Mouse (Mus musculus) limb, embryonic 14.5 days (tissue): ENCODE measurements at regions not wholly inside any gene's neighbourhood (a gene's known extent, or its start where the extent isn't known, plus 50 kb on each side); places are given as distances from the start of the nearest gene placed in this dataset.

ENCODE experiments used
- ATAC-seq: fragments of 200-750 bp; cut with Nextera tagmentation; 2 replicates; pipeline ENCODE4 v1.8.0; 2017; ENCODE audit warnings: low read depth, moderate number of reproducible peaks, moderate TSS enrichment; ENCODE audit not compliant: low FRiP score
- DNase-seq: peaks from one replicate; pipeline ENCODE4 v3.0.0-alpha.2; 2015; ENCODE audit warnings: low spot score
- H3K27ac ChIP-seq: fragments of 300-500 bp; sonication (generic); replicated peaks from 2 replicates; pipeline ENCODE4 v1.5.1; 2014; ENCODE audit warnings: low read depth, mild to moderate bottlenecking, low read length, moderate library complexity, mixed read lengths
- H3K27me3 ChIP-seq: fragments of 300-500 bp; sonication (generic); 2 replicates; pipeline ENCODE4 v1.6.1; 2014; ENCODE audit warnings: low read length, mixed read lengths; ENCODE audit not compliant: control insufficient read depth, insufficient read depth
- H3K36me3 ChIP-seq: fragments of 300-500 bp; sonication (generic); 2 replicates; pipeline ENCODE4 v1.6.1; 2014; ENCODE audit warnings: mild to moderate bottlenecking, low read length, moderate library complexity, mixed read lengths; ENCODE audit not compliant: control insufficient read depth, insufficient read depth
- H3K4me1 ChIP-seq: fragments of 300-500 bp; sonication (generic); 2 replicates; pipeline ENCODE4 v1.6.1; 2014; ENCODE audit warnings: antibody characterized with exemption, low read length, mixed read lengths; ENCODE audit not compliant: control insufficient read depth, insufficient read depth
- H3K4me2 ChIP-seq: fragments of 300-500 bp; sonication (generic); replicated peaks from 2 replicates; pipeline ENCODE4 v1.6.1; 2014; ENCODE audit warnings: low read depth, mild to moderate bottlenecking, low read length, moderate library complexity; ENCODE audit not compliant: severe bottlenecking
- H3K4me3 ChIP-seq: fragments of 300-500 bp; sonication (generic); replicated peaks from 2 replicates; pipeline ENCODE4 v1.5.1; 2014; ENCODE audit warnings: low read length
- H3K9ac ChIP-seq: fragments of 300-500 bp; sonication (generic); 2 replicates; pipeline ENCODE4 v1.6.1; 2014; ENCODE audit warnings: mild to moderate bottlenecking, low read depth, low read length, moderate library complexity; ENCODE audit not compliant: severe bottlenecking
- H3K9me3 ChIP-seq: fragments of 300-500 bp; sonication (generic); 2 replicates; pipeline ENCODE4 v1.6.1; 2016; ENCODE audit warnings: low read length; ENCODE audit not compliant: control insufficient read depth
- POLR2A ChIP-seq: fragments of 200-500 bp; IDR thresholded peaks from 2 replicates; pipeline ENCODE4 v1.8.0; 2012; ENCODE audit warnings: inconsistent platforms, mild to moderate bottlenecking, moderate library complexity, borderline replicate concordance; ENCODE audit not compliant: insufficient read depth, insufficient read length; ENCODE audit errors: extremely low read depth
- WGBS: fragments of 180-500 bp; shearing (Covaris S2); extraction: QIAGEN DNeasy Blood & Tissue Kit; methylation state at CpG from one replicate; pipeline ENCODE4 v1.1.7; 2014; 5-methylcytosine and 5-hydroxymethylcytosine counted together

- no peak overlapping the region for H3K27ac ChIP-seq
- H3K27me3 ChIP-seq, result no peaks in the 10 kb centered on the region
- DNase-seq (no peak), ATAC-seq (no peak)
- no peak overlapping the region for H3K4me2 ChIP-seq
- H3K4me3 ChIP-seq, result no peak overlapping the region
- WGBS, result 78% methylated on average over 8 of the region's 8 CpGs
- H3K9ac ChIP-seq, result no peak overlapping the region
- TF ChIP-seq POLR2A, result no peak
- H3K4me1 ChIP-seq, result no peaks in the 10 kb centered on the region
- H3K36me3 ChIP-seq, result no peaks in the 10 kb centered on the region
- H3K9me3 ChIP-seq, result no peaks in the 10 kb centered on the region
Measured at GRCm38 (mm10) chr12:99063885-99064284, 143.5 kb downstream of the Ttc8 start.

GRCm38 (mm10) chr12:99067962-99068361 lies 147.6 kb downstream of the Ttc8 start:
- H3K36me3 ChIP-seq, result no peaks in the 10 kb centered on the region
- H3K4me1 ChIP-seq, result no peaks in the 10 kb centered on the region
- H3K4me3 ChIP-seq, result no peak overlapping the region
- H3K4me2 ChIP-seq, result no peak overlapping the region
- no peaks in the 10 kb centered on the region for H3K27me3 ChIP-seq
- no peak for TF ChIP-seq POLR2A
- H3K9me3 ChIP-seq, result no peaks in the 10 kb centered on the region
- H3K9ac ChIP-seq, result no peak overlapping the region
- DNase-seq (no peak), ATAC-seq (no peak)
- no peak overlapping the region for H3K27ac ChIP-seq
- WGBS, result 78% methylated on average over 3 of the region's 3 CpGs

DNA sequence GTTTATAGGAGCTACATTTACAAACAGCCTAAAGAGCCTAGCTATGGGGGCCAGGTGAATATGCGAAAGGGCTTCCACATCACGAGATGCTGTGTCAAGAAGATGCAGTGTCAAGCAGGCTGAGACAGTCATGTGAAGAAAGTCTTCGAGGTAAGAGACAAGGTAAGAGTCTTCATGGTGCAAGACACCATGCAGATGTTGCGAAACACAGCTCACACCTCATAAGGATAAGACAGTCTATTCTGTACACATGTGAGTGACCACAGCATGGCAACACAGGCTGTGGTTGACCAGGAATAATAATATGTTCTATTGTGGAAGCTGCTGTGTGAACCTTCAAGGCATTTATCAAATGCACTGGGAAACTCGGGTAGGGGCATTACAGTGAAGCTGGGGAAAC lies 153.4 kb downstream of the Ttc8 start:
- ATAC-seq (no peak), DNase-seq (no peak)
- Histone ChIP-seq H3K4me3 (no peak overlapping the region), H3K27me3 (no peaks in the 10 kb centered on the region), H3K9me3 (no peaks in the 10 kb centered on the region), H3K36me3 (no peaks in the 10 kb centered on the region), H3K9ac (no peak overlapping the region), H3K4me1 (no peaks in the 10 kb centered on the region), H3K4me2 (no peak overlapping the region), H3K27ac (no peak overlapping the region)
- no peak for TF ChIP-seq POLR2A
- 83% methylated on average over 5 of the region's 5 CpGs for WGBS

- Histone ChIP-seq H3K4me3 (no peak overlapping the region), H3K36me3 (no peaks in the 10 kb centered on the region), H3K4me1 (no peaks in the 10 kb centered on the region), H3K27me3 (no peaks in the 10 kb centered on the region), H3K9me3 (no peaks in the 10 kb centered on the region), H3K27ac (no peak overlapping the region), H3K9ac (no peak overlapping the region), H3K4me2 (no peak overlapping the region)
- TF ChIP-seq POLR2A, result no peak
- ATAC-seq, result no peak
- no peak for DNase-seq
- WGBS, result 59% methylated on average over 3 of the region's 3 CpGs
Measured at GRCm38 (mm10) chr12:99077366-99077765, 157.0 kb downstream of the Ttc8 start.

DNA sequence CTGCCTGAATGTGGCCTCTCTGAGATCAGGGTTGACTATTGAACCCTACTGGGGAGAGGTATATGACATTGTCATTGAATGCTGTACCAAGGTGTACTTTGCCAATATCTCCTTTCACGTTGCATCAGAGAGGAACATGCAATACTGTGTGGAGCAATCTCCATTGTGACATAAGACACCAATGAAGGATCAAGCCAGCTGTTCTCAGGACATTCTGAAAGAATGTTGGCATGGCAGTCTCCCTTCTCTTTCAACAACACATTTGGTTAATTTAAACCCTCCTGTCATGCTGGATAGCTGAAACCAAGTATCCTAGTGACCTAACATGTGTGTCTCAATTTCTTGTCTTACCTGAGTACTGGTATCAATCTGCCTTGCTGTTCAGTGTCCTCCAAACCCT lies 159.5 kb downstream of the Ttc8 start:
- H3K9ac ChIP-seq, result no peak overlapping the region
- H3K9me3 ChIP-seq, result no peaks in the 10 kb centered on the region
- no peak for ATAC-seq
- H3K27me3 ChIP-seq, result no peaks in the 10 kb centered on the region
- no peak for DNase-seq
- no peaks in the 10 kb centered on the region for H3K36me3 ChIP-seq
- no peak overlapping the region for H3K27ac ChIP-seq
- no peak overlapping the region for H3K4me2 ChIP-seq
- H3K4me1 ChIP-seq, result no peaks in the 10 kb centered on the region
- WGBS, result 76% methylated on average over 1 of the region's 1 CpGs
- no peak for TF ChIP-seq POLR2A
- H3K4me3 ChIP-seq, result no peak overlapping the region

DNA sequence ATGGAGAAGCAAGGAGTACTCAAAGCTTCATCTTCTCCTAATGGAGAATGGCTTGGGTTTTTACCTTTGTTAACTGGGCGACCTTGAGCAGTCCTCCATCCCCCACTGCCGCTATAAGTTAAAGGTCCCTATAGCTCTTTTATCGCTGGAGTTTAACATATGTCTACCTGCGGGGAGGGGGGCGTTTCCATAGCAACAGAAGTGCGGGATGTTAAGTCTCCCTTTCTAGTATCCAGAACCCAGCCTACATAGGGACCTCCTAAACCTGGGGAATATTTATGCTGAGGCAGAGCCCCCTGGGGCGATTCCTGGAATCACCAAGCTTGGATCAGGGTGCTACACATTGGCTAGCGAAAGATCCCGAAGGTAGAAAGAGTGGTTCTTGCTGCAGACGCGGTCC lies 163.2 kb downstream of the Ttc8 start:
- H3K4me3 ChIP-seq, result no peak overlapping the region
- no peaks in the 10 kb centered on the region for H3K4me1 ChIP-seq
- H3K4me2 ChIP-seq, result no peak overlapping the region
- no peak overlapping the region for H3K9ac ChIP-seq
- ATAC-seq (no peak), DNase-seq (no peak)
- no peak overlapping the region for H3K27ac ChIP-seq
- no peaks in the 10 kb centered on the region for H3K27me3 ChIP-seq
- WGBS, result 39% methylated on average over 11 of the region's 11 CpGs
- TF ChIP-seq POLR2A, result no peak
- H3K36me3 ChIP-seq, result no peaks in the 10 kb centered on the region
- no peaks in the 10 kb centered on the region for H3K9me3 ChIP-seq
